In the genomic region with DNA sequence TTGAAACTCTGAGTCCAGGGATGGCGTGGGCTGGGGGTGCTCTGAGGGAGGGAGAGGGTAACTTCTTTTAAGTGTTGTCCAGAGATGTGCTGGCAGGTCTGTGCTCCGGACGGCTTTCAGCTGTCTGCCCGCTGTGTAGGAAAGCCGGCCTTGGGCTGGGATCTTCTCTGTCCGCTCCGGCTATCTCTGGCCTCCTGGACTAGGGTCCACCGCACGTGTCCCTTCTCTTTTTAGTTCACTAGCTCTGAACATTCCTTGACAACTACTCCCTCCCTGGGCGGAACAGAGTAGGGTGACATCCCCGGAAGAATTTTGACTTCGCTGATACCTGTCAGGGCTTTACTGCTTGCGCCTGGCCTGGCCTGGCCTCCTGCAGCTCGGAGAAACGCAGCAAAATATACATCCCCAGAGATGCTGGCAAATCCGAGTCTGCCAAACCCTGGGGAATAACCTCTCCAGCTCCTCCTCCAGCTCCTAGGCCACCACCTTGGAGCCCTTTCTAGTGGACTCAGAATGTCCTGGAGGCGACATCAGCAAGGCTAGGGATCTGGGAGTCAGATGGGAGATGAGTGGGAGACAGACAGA, we compare ENCODE assay signal across 17 mouse cellular contexts. TPM values are rescaled to one million over a fixed set of nuclear protein-coding genes. Genes with fewer than 3 reads are reported as not detected.
A peak's percentile ranks its signal among the peaks of the same experiment; 100 is the strongest.
DNase-seq lines count a peak whose midpoint lies in the region; ATAC-seq and TF ChIP-seq lines count a peak whose summit lies in the region.
"Had no signal": no experiment of that assay in that cellular context is flagged by ENCODE, and none has a peak within 500 bp of the region (broad histone marks: within the 10 kb centered on the region; RNA-seq: fewer than 3 reads in every experiment).

No protein-coding gene starts in this region.

- no peaks in the 10 kb centered on the region for H3K9me3 ChIP-seq in embryonic facial prominence, embryonic 10.5 days
- H3K9me3 ChIP-seq in hindbrain, postnatal 0 days (ENCODE audit: low read length), result no peaks in the 10 kb centered on the region
- H3K9me3 ChIP-seq in intestine, embryonic 16.5 days (ENCODE audit: control insufficient read depth, low read length), result no peaks in the 10 kb centered on the region
- no peaks in the 10 kb centered on the region for H3K9me3 ChIP-seq in liver, embryonic 12.5 days (replicated peaks)

- no peak overlapping the region for H3ac ChIP-seq in myocyte (ENCODE audit: control insufficient read depth, insufficient read length)

- H3K4me1 ChIP-seq in embryonic facial prominence, embryonic 10.5 days, result peaks cover 77% of the 10 kb centered on the region
- no peaks in the 10 kb centered on the region for H3K4me1 ChIP-seq in hindbrain, postnatal 0 days (ENCODE audit: insufficient read depth, low read length)
- H3K4me1 ChIP-seq in intestine, embryonic 16.5 days (ENCODE audit: control insufficient read depth, insufficient read depth, low read length), result no peaks in the 10 kb centered on the region
- H3K4me1 ChIP-seq in liver, embryonic 12.5 days, result no peaks in the 10 kb centered on the region

- TF ChIP-seq POLR2A in myocyte (IDR thresholded peaks at IDR 0.05; ENCODE audit: insufficient read length, low read depth), result no peak

- peak overlapping the region; percentile 77 for H3K4me3 ChIP-seq in gastrocnemius, adult 2 months
- H3K4me3 ChIP-seq in embryonic facial prominence, embryonic 10.5 days, result peak overlapping the region; percentile 59
- H3K4me3 ChIP-seq in hindbrain, postnatal 0 days (ENCODE audit: low read length), result no peak overlapping the region
- H3K4me3 ChIP-seq in myocyte, result peak overlapping the region; percentile 11
- H3K4me3 ChIP-seq in intestine, embryonic 16.5 days (ENCODE audit: low read length), result no peak overlapping the region
- H3K4me3 ChIP-seq in liver, embryonic 12.5 days, result no peak overlapping the region

- DNase-seq in gastrocnemius, adult 2 months, result no peak
- no peak for DNase-seq in gastrocnemius, postnatal 14 days
- peak; percentile 51 for DNase-seq in embryonic facial prominence, embryonic 10.5 days (ENCODE audit: low spot score)
- DNase-seq in hindbrain, postnatal 0 days (ENCODE audit: low spot score), result no peak
- no peak for DNase-seq in thymus, postnatal 0 days (ENCODE audit: low spot score)
- DNase-seq: cerebellum, postnatal 14 days; heart, postnatal 14 days; layer of hippocampus, postnatal 36 days; lung, postnatal 14 days; retina, postnatal 1 day; thymus, adult 2 months had no signal

- H3K36me3 ChIP-seq in embryonic facial prominence, embryonic 10.5 days (replicated peaks), result no peaks in the 10 kb centered on the region
- no peaks in the 10 kb centered on the region for H3K36me3 ChIP-seq in hindbrain, postnatal 0 days (ENCODE audit: insufficient read depth, low read length)
- H3K36me3 ChIP-seq in myocyte (ENCODE audit: control insufficient read depth, insufficient read depth), result no peaks in the 10 kb centered on the region
- H3K36me3 ChIP-seq in intestine, embryonic 16.5 days (ENCODE audit: control insufficient read depth, insufficient read depth, low read length), result no peaks in the 10 kb centered on the region
- no peaks in the 10 kb centered on the region for H3K36me3 ChIP-seq in liver, embryonic 12.5 days

- no peak for TF ChIP-seq CTCF in gastrocnemius, adult 2 months (IDR thresholded peaks at IDR 0.05)
- TF ChIP-seq CTCF in hindbrain, postnatal 0 days (IDR thresholded peaks at IDR 0.05; ENCODE audit: low read depth), result no peak

- H3K27me3 ChIP-seq in embryonic facial prominence, embryonic 10.5 days (replicated peaks; ENCODE audit: low read depth, poor library complexity, severe bottlenecking), result peaks cover 100% of the 10 kb centered on the region
- H3K27me3 ChIP-seq in hindbrain, postnatal 0 days (ENCODE audit: insufficient read depth, low read length), result peaks cover 67% of the 10 kb centered on the region
- peaks cover 35% of the 10 kb centered on the region for H3K27me3 ChIP-seq in myocyte (ENCODE audit: control insufficient read depth, insufficient read depth, insufficient read length)
- peaks cover 96% of the 10 kb centered on the region for H3K27me3 ChIP-seq in intestine, embryonic 16.5 days (replicated peaks; ENCODE audit: control insufficient read depth, insufficient read depth, low read length)
- peaks cover 100% of the 10 kb centered on the region for H3K27me3 ChIP-seq in liver, embryonic 12.5 days (replicated peaks)

- H3K4me2 ChIP-seq in hindbrain, postnatal 0 days (ENCODE audit: low read depth, low read length), result 0 out of 2 replicates have a peak overlapping the region, but pooled peaks have one; percentile 18
- H3K4me2 ChIP-seq in myocyte (ENCODE audit: low read depth), result peak overlapping the region; percentile 60
- H3K4me2 ChIP-seq in intestine, embryonic 16.5 days (ENCODE audit: low read depth, low read length), result no peak overlapping the region
- no peak overlapping the region for H3K4me2 ChIP-seq in liver, embryonic 12.5 days

- no peaks in the 10 kb centered on the region for H3K79me2 ChIP-seq in myocyte (ENCODE audit: control insufficient read depth, insufficient read depth)

- no peak for ATAC-seq in hindbrain, postnatal 0 days
- no peak for ATAC-seq in intestine, embryonic 16.5 days
- no peak for ATAC-seq in liver, embryonic 12.5 days

- no peak overlapping the region for H3K9ac ChIP-seq in hindbrain, postnatal 0 days (replicated peaks; ENCODE audit: low read length)
- H3K9ac ChIP-seq in intestine, embryonic 16.5 days (ENCODE audit: low read depth, low read length), result no peak overlapping the region
- no peak overlapping the region for H3K9ac ChIP-seq in liver, embryonic 12.5 days

- H3K27ac ChIP-seq in gastrocnemius, adult 2 months, result no peak overlapping the region
- 0 out of 2 replicates have a peak overlapping the region, but pooled peaks have one; percentile 40 for H3K27ac ChIP-seq in embryonic facial prominence, embryonic 10.5 days (replicated peaks)
- H3K27ac ChIP-seq in hindbrain, postnatal 0 days, result no peak overlapping the region
- H3K27ac ChIP-seq in intestine, embryonic 16.5 days (ENCODE audit: low read length), result no peak overlapping the region
- no peak overlapping the region for H3K27ac ChIP-seq in liver, embryonic 12.5 days
- H3K27ac ChIP-seq: kidney, postnatal 0 days had no signal

- intact Hi-C loops in gastrocnemius, adult 2 months (cut with DNase I), result no loop called here
- intact Hi-C loops in gastrocnemius, postnatal 14 days (cut with DNase I; ENCODE audit: low total_unique reads), result no loop called here

- 2% methylated on average over 17 of the region's 17 CpGs for WGBS in embryonic facial prominence, embryonic 10.5 days
- WGBS in hindbrain, postnatal 0 days, result 14% methylated on average over 17 of the region's 17 CpGs
- WGBS in intestine, embryonic 16.5 days, result 7% methylated on average over 17 of the region's 17 CpGs
- 6% methylated on average over 17 of the region's 17 CpGs for WGBS in liver, embryonic 12.5 days (ENCODE audit: insufficient replicate concordance)

TF ChIP-seq in myocyte, 11 proteins besides CTCF, POLR2A, EP300 and RAD21:
- no peak for TF ChIP-seq CEBPB (IDR thresholded peaks at IDR 0.05; ENCODE audit: insufficient read depth, poor library complexity, severe bottlenecking)
- no peak for TF ChIP-seq MYOG (IDR thresholded peaks at IDR 0.05; ENCODE audit: control insufficient read depth in 1 of 3, insufficient read depth in 1 of 3, insufficient read length in 2 of 3, low read depth in 2 of 3)
- no peak for TF ChIP-seq MYOD1 (IDR thresholded peaks at IDR 0.05; ENCODE audit: control insufficient read depth in 1 of 3, insufficient read length in 2 of 3, low read depth in 2 of 3)
- no peak for TF ChIP-seq TCF3 (IDR thresholded peaks at IDR 0.05; ENCODE audit: insufficient read length, low read depth)
- TF ChIP-seq E2F4 (IDR thresholded peaks at IDR 0.05; ENCODE audit: insufficient read depth), result no peak
- no peak for TF ChIP-seq USF1 (IDR thresholded peaks at IDR 0.05; ENCODE audit: low read depth)
TF ChIP-seq in myocyte: peak in this region for 0.

RNA-seq across cellular contexts. Expression of a gene that starts 0.6 kb away (rescaled TPM):
- 1 to 10 TPM; 1.8 to 1.9 TPM for total RNA-seq in gastrocnemius, adult 2 months (2021)
- total RNA-seq in gastrocnemius, postnatal 14 days (2021), result 1 to 10 TPM; 3.2 to 5.2 TPM
- polyA plus RNA-seq in embryonic facial prominence, embryonic 10.5 days (2016; fragmentation: Nextera tagmentation; extraction: Ambion mirVana), result 1.5 and 2.6 TPM in 2 replicates
- total RNA-seq in hindbrain, postnatal 0 days (2014; rRNA removed), result 2.6 and 3.6 TPM in 2 replicates
- polyA plus RNA-seq in hindbrain, postnatal 0 days (2015; fragmentation: Nextera tagmentation; extraction: Ambion mirVana), result 0.30 and 0.41 TPM in 2 replicates
- polyA plus RNA-seq in myocyte (2012; fragmentation: generic; extraction: Trizol), result 0.37 TPM
- polyA plus RNA-seq in intestine, embryonic 16.5 days (2015; fragmentation: Nextera tagmentation; extraction: Ambion mirVana), result not detected in 2 replicates
- 0.04 and 0.09 TPM in 2 replicates for polyA plus RNA-seq in thymus, postnatal 0 days (2015; fragmentation: Nextera tagmentation; extraction: Ambion mirVana)
- 0.07 TPM in 1 of 2 replicates, not detected in the other for polyA plus RNA-seq in liver, embryonic 12.5 days (2016; fragmentation: Nextera tagmentation; extraction: Ambion mirVana)
- total RNA-seq: adrenal gland, adult 18-20 months; heart, postnatal 14 days; liver, adult 2 months had no signal
- polyA plus RNA-seq: kidney, postnatal 0 days; liver, adult 2 months had no signal

Comparison
In these comparisons a context has a peak if more than half of its experiments do, and no peak if none do; other contexts are left out.
1. H3K4me3 ChIP-seq: peak in gastrocnemius, adult 2 months (single experiment), embryonic facial prominence, embryonic 10.5 days (single experiment) and myocyte (single experiment); none in hindbrain, postnatal 0 days (single experiment), intestine, embryonic 16.5 days (single experiment) and liver, embryonic 12.5 days (single experiment).
2. H3K4me2 ChIP-seq: peak in hindbrain, postnatal 0 days (single experiment) and myocyte (single experiment); none in intestine, embryonic 16.5 days (single experiment) and liver, embryonic 12.5 days (single experiment).